Mouse (Mus musculus) forebrain, embryonic 11.5 days (tissue): ENCODE data around the gene Disc1. TPM values are rescaled to one million over a fixed set of nuclear protein-coding genes. Genes with fewer than 3 reads are reported as not detected.

Source experiments
- ATAC-seq: fragments of 200-750 bp; cut with Nextera tagmentation; replicated peaks from 2 replicates; pipeline ENCODE4 v1.8.0; 2017; ENCODE audit warnings: moderate TSS enrichment; ENCODE audit not compliant: low FRiP score
- DNase-seq: peaks from one replicate; pipeline ENCODE4 v3.0.0-alpha.2; 2017; ENCODE audit warnings: low spot score
- H3K27ac ChIP-seq: fragments of 300-500 bp; sonication (generic); 2 replicates; pipeline ENCODE4 v1.5.1; 2014; ENCODE audit warnings: low read depth, low read length
- H3K27me3 ChIP-seq: fragments of 300-500 bp; sonication (generic); 2 replicates; pipeline ENCODE4 v1.6.1; 2014; ENCODE audit warnings: mild to moderate bottlenecking, low read length, mixed read lengths; ENCODE audit not compliant: control insufficient read depth, insufficient read depth
- H3K36me3 ChIP-seq: fragments of 300-500 bp; sonication (generic); 2 replicates; pipeline ENCODE4 v1.6.1; 2014; ENCODE audit warnings: mild to moderate bottlenecking, low read length, moderate library complexity, mixed read lengths; ENCODE audit not compliant: control insufficient read depth, insufficient read depth
- H3K4me1 ChIP-seq: fragments of 300-500 bp; sonication (generic); replicated peaks from 2 replicates; pipeline ENCODE4 v1.6.1; 2014; ENCODE audit warnings: low read length, mixed read lengths; ENCODE audit not compliant: control insufficient read depth, insufficient read depth
- H3K4me2 ChIP-seq: fragments of 300-500 bp; sonication (generic); 2 replicates; pipeline ENCODE4 v1.6.1; 2014; ENCODE audit warnings: low read depth, mild to moderate bottlenecking, low read length, moderate library complexity, mixed read lengths; ENCODE audit not compliant: severe bottlenecking
- H3K4me3 ChIP-seq: fragments of 300-500 bp; sonication (generic); 2 replicates; pipeline ENCODE4 v1.5.1; 2014; ENCODE audit warnings: low read depth, low read length
- H3K9ac ChIP-seq: fragments of 300-500 bp; sonication (generic); 2 replicates; pipeline ENCODE4 v1.6.1; 2014; ENCODE audit warnings: low read length
- H3K9me3 ChIP-seq: fragments of 300-500 bp; sonication (generic); 2 replicates; pipeline ENCODE4 v1.6.1; 2016; ENCODE audit warnings: low read length, mixed read lengths; ENCODE audit not compliant: control insufficient read depth
- WGBS: fragments of 180-500 bp; shearing (Covaris S2); extraction: QIAGEN DNeasy Blood & Tissue Kit; methylation state at CpG from one replicate; pipeline ENCODE4 v1.1.7; 2014; 5-methylcytosine and 5-hydroxymethylcytosine counted together
- polyA plus RNA-seq: library from polyadenylated mRNA; unstranded; fragments of >200 nt; fragmentation: Nextera tagmentation; extraction: Ambion mirVana; gene quantifications from 2 replicates; pipeline ENCODE4 v1.2.1, GENCODE M21; 2014

Gene Disc1
- polyA plus RNA-seq, 1 experiment from 2014 or later = 1.3 TPM

GRCm38 (mm10) chr8:125038731-125039130 lies 15.3 kb upstream of the Disc1 start:
- Histone ChIP-seq H3K27ac (no peak overlapping the region), H3K27me3 (no peaks in the 10 kb centered on the region), H3K9me3 (no peaks in the 10 kb centered on the region), H3K4me1 (no peaks in the 10 kb centered on the region), H3K4me2 (no peak overlapping the region), H3K36me3 (no peaks in the 10 kb centered on the region; the same call in 1 of the 2 replicates), H3K9ac (no peak overlapping the region), H3K4me3 (no peak overlapping the region)
- WGBS = 94% methylated on average over 15 of the region's 15 CpGs
- ATAC-seq (no peak), DNase-seq (no peak)

- no peak for DNase-seq
- no peaks in the 10 kb centered on the region for H3K4me1 ChIP-seq
- no peak overlapping the region for H3K9ac ChIP-seq
- H3K27me3 ChIP-seq = no peaks in the 10 kb centered on the region
- H3K36me3 ChIP-seq = no peaks in the 10 kb centered on the region; the same call in 1 of the 2 replicates
- H3K4me3 ChIP-seq = no peak overlapping the region
- no peak overlapping the region for H3K4me2 ChIP-seq
- no peaks in the 10 kb centered on the region for H3K9me3 ChIP-seq
- no peak for ATAC-seq
- WGBS = 82% methylated on average over 15 of the region's 15 CpGs
- no peak overlapping the region for H3K27ac ChIP-seq
Observed at GRCm38 (mm10) chr8:125040587-125041375, 13.2 kb upstream of the Disc1 start.

DNA sequence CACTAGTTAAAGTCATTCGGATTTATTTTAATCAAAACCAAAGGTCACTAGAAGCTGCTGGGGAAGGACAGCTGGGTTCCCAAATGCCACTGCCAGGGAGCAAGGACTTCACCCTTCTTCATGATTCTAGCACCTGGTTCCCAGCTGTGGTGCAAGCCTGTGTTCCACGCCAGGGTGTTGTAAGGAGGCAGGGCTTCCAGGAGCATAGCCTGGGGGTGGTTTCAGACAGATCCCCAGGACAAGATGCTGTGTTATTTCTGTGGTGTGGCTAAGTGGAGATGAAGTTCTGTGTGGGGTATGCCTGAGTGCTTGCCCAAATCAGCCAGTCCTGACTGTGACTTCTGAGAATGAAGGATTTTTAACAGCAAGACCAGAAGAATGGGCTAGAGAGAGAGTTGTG lies 12.5 kb upstream of the Disc1 start:
- WGBS = 70% methylated on average over 2 of the region's 2 CpGs
- Histone ChIP-seq H3K9me3 (no peaks in the 10 kb centered on the region), H3K27me3 (no peaks in the 10 kb centered on the region), H3K4me2 (no peak overlapping the region), H3K4me1 (no peaks in the 10 kb centered on the region), H3K4me3 (no peak overlapping the region), H3K27ac (no peak overlapping the region), H3K9ac (no peak overlapping the region), H3K36me3 (no peaks in the 10 kb centered on the region; the same call in 1 of the 2 replicates)
- DNase-seq (no peak), ATAC-seq (no peak)

GRCm38 (mm10) chr8:125043394-125043793 lies 10.6 kb upstream of the Disc1 start:
- Histone ChIP-seq H3K27me3 (no peaks in the 10 kb centered on the region), H3K9me3 (no peaks in the 10 kb centered on the region), H3K27ac (no peak overlapping the region), H3K4me3 (no peak overlapping the region), H3K4me1 (no peaks in the 10 kb centered on the region), H3K9ac (no peak overlapping the region), H3K36me3 (no peaks in the 10 kb centered on the region; the same call in 1 of the 2 replicates), H3K4me2 (no peak overlapping the region)
- 78% methylated on average over 7 of the region's 7 CpGs for WGBS
- no peak for ATAC-seq
- no peak for DNase-seq

DNA sequence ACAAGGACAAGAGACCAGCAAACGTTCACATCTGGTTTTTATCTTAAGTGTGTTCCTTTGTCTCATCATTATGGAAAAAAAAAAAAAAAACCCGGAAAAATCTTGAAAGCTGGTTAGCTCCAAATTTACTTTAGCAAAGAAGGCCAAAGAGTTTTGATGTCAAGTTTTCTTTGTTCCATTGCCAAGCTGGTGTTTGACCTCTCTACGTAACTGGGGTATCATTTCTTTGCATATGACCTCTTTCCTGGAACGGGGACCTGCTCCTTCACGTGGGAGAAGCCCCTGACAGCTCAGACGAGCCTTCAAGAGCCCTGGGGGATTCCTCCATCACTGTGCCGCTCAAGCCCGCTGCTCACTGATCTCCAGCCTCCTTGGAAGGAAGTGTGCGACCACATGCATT lies 10.1 kb upstream of the Disc1 start:
- Histone ChIP-seq H3K4me3 (no peak overlapping the region), H3K36me3 (no peaks in the 10 kb centered on the region; the same call in 1 of the 2 replicates), H3K9ac (no peak overlapping the region), H3K27ac (no peak overlapping the region), H3K4me2 (no peak overlapping the region), H3K9me3 (no peaks in the 10 kb centered on the region), H3K4me1 (no peaks in the 10 kb centered on the region), H3K27me3 (no peaks in the 10 kb centered on the region)
- WGBS = 60% methylated on average over 9 of the region's 9 CpGs
- ATAC-seq (no peak), DNase-seq (no peak)

DNA sequence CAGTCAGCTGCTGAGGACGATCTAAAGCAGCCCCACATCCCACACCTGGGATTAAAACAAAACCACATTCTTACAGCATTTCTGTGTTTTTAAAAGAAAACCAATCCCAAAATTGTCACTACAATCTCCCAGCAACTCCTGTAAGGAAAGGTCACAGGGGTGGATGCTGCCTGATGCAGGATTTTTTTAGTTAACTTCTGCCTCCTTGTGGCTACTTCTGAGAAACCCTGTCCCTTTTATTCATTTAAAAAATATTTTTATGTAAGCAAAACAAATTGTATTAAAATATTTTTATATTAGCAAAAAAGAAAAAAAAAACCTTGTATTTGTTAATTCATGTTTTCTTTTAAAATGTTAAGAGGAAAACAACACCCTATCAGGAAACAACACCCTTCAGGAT lies 8.2 kb upstream of the Disc1 start:
- 79% methylated on average over 1 of the region's 1 CpGs for WGBS

GRCm38 (mm10) chr8:125049051-125049750 lies 4.8 kb upstream of the Disc1 start:
- Histone ChIP-seq H3K9ac (no peak overlapping the region), H3K4me2 (no peak overlapping the region), H3K27me3 (peaks cover 20% of the 10 kb centered on the region), H3K36me3 (no peaks in the 10 kb centered on the region), H3K27ac (no peak overlapping the region), H3K4me3 (no peak overlapping the region), H3K4me1 (peaks cover 2% of the 10 kb centered on the region; the same call in 1 of the 2 replicates), H3K9me3 (no peaks in the 10 kb centered on the region; the same call in 1 of the 2 replicates)
- DNase-seq = no peak
- 69% methylated on average over 5 of the region's 5 CpGs for WGBS
- ATAC-seq = no peak

More for the DNA sequence above, 8.2 kb upstream of the Disc1 start:
- no peaks in the 10 kb centered on the region for H3K27me3 ChIP-seq
- no peak for ATAC-seq
- no peak overlapping the region for H3K9ac ChIP-seq
- DNase-seq = no peak
- H3K4me3 ChIP-seq = no peak overlapping the region
- H3K36me3 ChIP-seq = no peaks in the 10 kb centered on the region
- H3K9me3 ChIP-seq = no peaks in the 10 kb centered on the region
- no peak overlapping the region for H3K27ac ChIP-seq
- H3K4me2 ChIP-seq = no peak overlapping the region
- no peaks in the 10 kb centered on the region for H3K4me1 ChIP-seq

GRCm38 (mm10) chr8:125049826-125050225 lies 4.2 kb upstream of the Disc1 start:
- WGBS = 86% methylated on average over 6 of the region's 6 CpGs
- Histone ChIP-seq H3K4me3 (no peak overlapping the region), H3K4me2 (no peak overlapping the region)

More at GRCm38 (mm10) chr8:125049826-125050225, 4.2 kb upstream of the Disc1 start:
- Histone ChIP-seq H3K9me3 (no peaks in the 10 kb centered on the region; the same call in 1 of the 2 replicates), H3K27me3 (peaks cover 26% of the 10 kb centered on the region), H3K4me1 (peaks cover 4% of the 10 kb centered on the region), H3K36me3 (no peaks in the 10 kb centered on the region), H3K27ac (no peak overlapping the region), H3K9ac (no peak overlapping the region)
- DNase-seq (no peak), ATAC-seq (no peak)
